9 mouse cellular contexts compared by ENCODE assay signal in genomic region chr6:67300300-67300699, GRCm38 (mm10).
DNase-seq lines count a peak whose midpoint lies in the region; ATAC-seq and TF ChIP-seq lines count a peak whose summit lies in the region.
"Had no signal": no experiment of that assay in that cellular context is flagged by ENCODE, and none has a peak within 500 bp of the region (broad histone marks: within the 10 kb centered on the region; RNA-seq: fewer than 3 reads in every experiment).

No protein-coding gene starts in this region.

- TF ChIP-seq CTCF in cortical plate, adult 2 months (IDR thresholded peaks at IDR 0.05; ENCODE audit: extremely low read depth, insufficient read depth, low read length): no peak

- no peaks in the 10 kb centered on the region for H3K27me3 ChIP-seq in embryonic facial prominence, embryonic 12.5 days
- no peaks in the 10 kb centered on the region for H3K27me3 ChIP-seq in embryonic facial prominence, embryonic 10.5 days (replicated peaks; ENCODE audit: low read depth, poor library complexity, severe bottlenecking)
- H3K27me3 ChIP-seq in kidney, embryonic 14.5 days (ENCODE audit: control insufficient read depth, insufficient read depth, low read length): no peaks in the 10 kb centered on the region
- H3K27me3 ChIP-seq in liver, embryonic 15.5 days: no peaks in the 10 kb centered on the region

- 68% methylated on average over 4 of the region's 4 CpGs for WGBS in embryonic facial prominence, embryonic 12.5 days
- WGBS in embryonic facial prominence, embryonic 10.5 days: 78% methylated on average over 4 of the region's 4 CpGs
- WGBS in kidney, embryonic 14.5 days: 54% methylated on average over 4 of the region's 4 CpGs
- 56% methylated on average over 4 of the region's 4 CpGs for WGBS in liver, embryonic 15.5 days (ENCODE audit: insufficient replicate concordance)

- H3K4me3 ChIP-seq in embryonic facial prominence, embryonic 12.5 days: no peak overlapping the region
- H3K4me3 ChIP-seq in embryonic facial prominence, embryonic 10.5 days: no peak overlapping the region
- H3K4me3 ChIP-seq in cortical plate, adult 2 months (ENCODE audit: insufficient read depth, low read length): no peak overlapping the region
- H3K4me3 ChIP-seq in kidney, embryonic 14.5 days (ENCODE audit: low read length): no peak overlapping the region
- no peak overlapping the region for H3K4me3 ChIP-seq in liver, embryonic 15.5 days (replicated peaks)

- H3K27ac ChIP-seq in embryonic facial prominence, embryonic 12.5 days: 0 out of 2 replicates have a peak overlapping the region, but pooled peaks have one; percentile 17
- H3K27ac ChIP-seq in embryonic facial prominence, embryonic 10.5 days (replicated peaks): no peak overlapping the region
- H3K27ac ChIP-seq in cortical plate, adult 2 months (ENCODE audit: insufficient read depth, low read length): peak overlapping the region; percentile 28; the same call in 1 of the 2 replicates
- H3K27ac ChIP-seq in kidney, embryonic 14.5 days (ENCODE audit: low read depth, low read length): no peak overlapping the region
- H3K27ac ChIP-seq in liver, embryonic 15.5 days (replicated peaks): peak overlapping the region; percentile 31; the same call in 1 of the 2 replicates

- ATAC-seq in embryonic facial prominence, embryonic 12.5 days (ENCODE audit: insufficient number of reproducible peaks, insufficient read depth, low FRiP score, low TSS enrichment): no peak
- 0 out of 2 replicates have a peak, but pooled peaks have one; percentile 9 for ATAC-seq in kidney, embryonic 14.5 days (ENCODE audit: low FRiP score, low TSS enrichment)
- peak; percentile 76 for ATAC-seq in liver, embryonic 15.5 days (ENCODE audit: insufficient read depth)

- no peaks in the 10 kb centered on the region for H3K9me3 ChIP-seq in embryonic facial prominence, embryonic 12.5 days
- H3K9me3 ChIP-seq in embryonic facial prominence, embryonic 10.5 days: no peaks in the 10 kb centered on the region
- no peaks in the 10 kb centered on the region for H3K9me3 ChIP-seq in kidney, embryonic 14.5 days (ENCODE audit: control insufficient read depth, low read length)
- H3K9me3 ChIP-seq in liver, embryonic 15.5 days (replicated peaks): no peaks in the 10 kb centered on the region

- no peak for DNase-seq in embryonic facial prominence, embryonic 10.5 days (ENCODE audit: low spot score)
- DNase-seq in right cerebral cortex, postnatal 25 days: no peak
- no peak for DNase-seq in urinary bladder, postnatal 4 days (ENCODE audit: low spot score in 2 of 2)
- DNase-seq in natural killer cell, adult 2 months (ENCODE audit: low spot score in 2 of 2): no peak
- DNase-seq: cerebellum, postnatal 14 days had no signal

- no peaks in the 10 kb centered on the region for H3K36me3 ChIP-seq in embryonic facial prominence, embryonic 12.5 days
- H3K36me3 ChIP-seq in embryonic facial prominence, embryonic 10.5 days (replicated peaks): no peaks in the 10 kb centered on the region
- no peaks in the 10 kb centered on the region for H3K36me3 ChIP-seq in kidney, embryonic 14.5 days (ENCODE audit: control insufficient read depth, insufficient read depth, low read length)
- no peaks in the 10 kb centered on the region for H3K36me3 ChIP-seq in liver, embryonic 15.5 days (replicated peaks)

- H3K9ac ChIP-seq in embryonic facial prominence, embryonic 12.5 days: no peak overlapping the region
- no peak overlapping the region for H3K9ac ChIP-seq in kidney, embryonic 14.5 days (ENCODE audit: low read depth, low read length)
- H3K9ac ChIP-seq in liver, embryonic 15.5 days: no peak overlapping the region

- no peak for TF ChIP-seq POLR2A in cortical plate, adult 2 months (IDR thresholded peaks at IDR 0.05; ENCODE audit: extremely low read depth, insufficient read depth, low read length)

- no peaks in the 10 kb centered on the region for H3K4me1 ChIP-seq in embryonic facial prominence, embryonic 12.5 days
- H3K4me1 ChIP-seq in embryonic facial prominence, embryonic 10.5 days: peaks cover 13% of the 10 kb centered on the region
- peaks cover 10% of the 10 kb centered on the region for H3K4me1 ChIP-seq in cortical plate, adult 2 months (ENCODE audit: control insufficient read depth, insufficient read depth, low read length)
- H3K4me1 ChIP-seq in kidney, embryonic 14.5 days (ENCODE audit: control insufficient read depth, insufficient read depth, low read length): 0 out of 2 replicates have a peak, but pooled peaks cover 13% of the 10 kb centered on the region
- H3K4me1 ChIP-seq in liver, embryonic 15.5 days (replicated peaks): peaks cover 6% of the 10 kb centered on the region; the same call in 1 of the 2 replicates

- no peak overlapping the region for H3K4me2 ChIP-seq in embryonic facial prominence, embryonic 12.5 days (replicated peaks)
- no peak overlapping the region for H3K4me2 ChIP-seq in kidney, embryonic 14.5 days (replicated peaks; ENCODE audit: low read depth, low read length)
- no peak overlapping the region for H3K4me2 ChIP-seq in liver, embryonic 15.5 days

Comparison
In these comparisons a context has a peak if more than half of its experiments do, and no peak if none do; other contexts are left out.
1. H3K27ac ChIP-seq: peak in embryonic facial prominence, embryonic 12.5 days (single experiment), cortical plate, adult 2 months (single experiment) and liver, embryonic 15.5 days (single experiment); none in embryonic facial prominence, embryonic 10.5 days (single experiment) and kidney, embryonic 14.5 days (single experiment).